Mouse (Mus musculus) gastrocnemius, postnatal 4 days (tissue): Measurements from ENCODE around the gene Cacna1d. TPM values are rescaled to one million over a fixed set of nuclear protein-coding genes. Genes with fewer than 3 reads are reported as not detected.

Experiments used
- DNase-seq, 2 experiments: peaks; one replicate each; pipeline ENCODE4 v3.0.0; 2021 to 2022; ENCODE audit warnings: low spot score in 2 of 2, mixed read lengths in 2 of 2
- total RNA-seq, 2 experiments: library from RNA; stranded (reverse); gene quantifications; 2 replicates each; pipeline ENCODE4 v1.2.3; 2021

Gene Cacna1d
- total RNA-seq, 2 experiments from 2014 or later, result 2.5 TPM

DNA sequence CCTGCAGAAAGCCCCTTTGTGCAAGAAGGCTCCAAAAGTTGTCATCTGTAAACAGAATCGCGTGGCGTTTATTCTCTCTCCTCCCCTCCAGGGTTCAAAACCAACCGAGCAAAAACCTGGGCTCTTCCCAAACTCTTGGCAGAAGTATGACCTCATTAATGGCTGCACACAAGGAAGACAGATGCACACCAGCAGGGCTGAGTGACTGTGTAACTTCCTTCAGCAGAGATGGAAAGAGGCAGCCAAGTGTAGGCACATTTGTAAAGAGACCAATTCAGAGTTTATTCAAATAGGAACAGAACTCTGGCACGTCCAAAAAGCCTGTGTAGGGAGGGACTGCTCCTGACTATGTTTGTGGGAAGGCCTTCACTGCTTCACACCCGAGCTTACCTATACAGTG, 385.7 kb downstream of the Cacna1d start:
- DNase-seq, result no peak

DNA sequence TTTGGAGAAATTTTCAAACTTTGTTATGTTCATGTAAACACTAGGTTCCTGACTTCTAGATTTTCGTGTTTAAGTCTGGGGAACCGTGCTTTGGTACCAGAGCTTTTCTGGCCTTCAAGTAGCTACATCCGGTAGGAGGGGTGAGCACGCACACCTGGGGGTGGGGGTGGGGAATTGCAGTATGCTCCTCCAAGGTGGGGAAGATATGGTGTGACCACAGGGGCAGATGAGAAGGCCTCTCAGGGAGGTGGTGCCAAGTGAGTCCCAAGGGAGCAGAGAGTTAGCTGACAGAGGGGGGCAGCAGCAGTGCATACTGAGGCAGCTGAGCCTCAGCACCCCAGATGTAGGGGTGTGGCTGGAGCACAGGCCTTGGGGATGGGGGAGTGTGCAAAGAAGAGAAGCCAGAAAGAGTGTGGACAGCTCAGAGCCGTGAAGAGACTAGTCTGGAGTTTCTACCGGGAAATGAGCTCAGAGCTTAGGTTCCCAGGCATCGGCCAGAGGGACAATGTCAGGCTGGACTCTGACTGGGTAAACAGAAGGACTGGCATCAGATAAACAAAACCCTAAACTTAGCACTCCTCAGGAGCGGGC, 387.2 kb downstream of the Cacna1d start:
- no peak for DNase-seq

DNA sequence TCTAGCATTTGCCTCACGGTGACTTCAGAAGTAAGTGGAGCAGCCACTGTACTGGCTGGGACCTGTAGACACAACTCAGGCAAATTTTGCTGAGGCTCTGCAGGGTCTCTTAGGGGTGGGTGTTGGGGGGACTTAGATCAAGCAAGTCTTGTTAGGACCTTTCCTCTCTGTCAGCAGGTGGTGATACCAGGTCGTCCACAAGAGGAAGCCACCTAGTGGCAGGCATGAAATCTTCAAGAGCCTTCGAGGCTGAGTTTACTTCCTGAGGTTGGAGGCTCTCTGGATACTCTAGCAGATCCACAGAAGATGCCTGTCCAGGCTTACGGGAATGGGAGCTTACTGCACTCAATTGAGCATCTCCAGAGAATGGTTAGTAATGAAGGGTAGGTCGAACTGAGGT, 394.0 kb downstream of the Cacna1d start:
- no peak for DNase-seq

DNA sequence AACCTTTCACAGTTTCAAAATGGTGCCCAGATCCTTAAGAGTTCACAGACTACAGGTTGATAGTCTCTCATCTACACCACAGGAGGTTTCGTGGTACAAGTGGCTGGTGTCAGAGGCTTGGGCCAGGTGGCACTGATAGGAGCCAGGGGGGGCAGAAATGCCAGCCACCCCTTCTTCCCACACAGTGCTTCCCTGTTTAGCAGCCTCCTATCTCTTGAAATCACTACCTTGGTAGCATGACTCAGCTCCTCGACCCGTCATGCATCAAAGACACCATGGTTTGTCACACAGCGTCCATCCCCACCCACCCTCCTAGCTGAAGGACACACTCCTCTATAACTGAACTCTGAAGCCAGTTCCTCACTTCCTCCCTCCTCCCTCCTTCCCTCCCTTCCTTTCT, 398.8 kb downstream of the Cacna1d start:
- no peak for DNase-seq

GRCm38 (mm10) chr14:30092021-30092420, 399.2 kb downstream of the Cacna1d start:
- DNase-seq, result no peak

GRCm38 (mm10) chr14:30079729-30080128, 411.5 kb downstream of the Cacna1d start:
- no peak for DNase-seq

DNA sequence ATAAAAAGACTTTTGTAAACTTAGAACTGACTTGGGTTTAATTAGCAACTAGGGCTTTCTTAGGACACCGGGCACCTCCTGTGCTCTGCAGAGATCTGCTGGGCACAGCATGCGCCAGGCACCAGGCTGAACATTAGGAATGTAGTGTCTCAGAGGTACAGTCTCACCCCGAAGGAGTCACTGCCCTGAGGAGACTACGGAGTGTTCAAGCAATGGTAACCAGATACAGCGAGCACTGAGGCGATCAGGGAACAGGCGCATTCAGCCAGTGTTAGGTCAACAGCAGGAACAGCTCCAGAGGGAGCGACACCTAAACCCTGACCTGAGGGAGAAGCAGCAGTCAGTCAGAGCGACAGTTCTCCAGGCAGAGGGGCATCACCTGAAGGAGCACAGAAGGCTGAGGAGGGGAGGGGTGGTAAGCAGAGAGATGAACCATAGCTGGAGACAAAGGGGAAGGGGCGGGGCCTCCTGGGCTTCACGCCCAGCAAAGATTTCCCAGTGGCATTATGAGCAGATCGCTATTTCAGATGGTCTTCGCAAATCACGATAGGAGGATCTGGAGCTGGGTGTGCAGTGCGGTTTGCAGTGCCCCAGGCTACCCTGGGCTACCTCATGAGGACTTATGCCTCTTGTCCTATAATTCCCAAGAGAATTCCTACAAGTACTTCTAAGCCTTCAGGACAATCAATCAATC, 413.0 kb downstream of the Cacna1d start:
- no peak for DNase-seq

GRCm38 (mm10) chr14:30075268-30075887, 415.9 kb downstream of the Cacna1d start:
- no peak for DNase-seq

- no peak for DNase-seq
These were observed 422.7 kb downstream of the Cacna1d start for GRCm38 (mm10) chr14:30068566-30068965.

DNA sequence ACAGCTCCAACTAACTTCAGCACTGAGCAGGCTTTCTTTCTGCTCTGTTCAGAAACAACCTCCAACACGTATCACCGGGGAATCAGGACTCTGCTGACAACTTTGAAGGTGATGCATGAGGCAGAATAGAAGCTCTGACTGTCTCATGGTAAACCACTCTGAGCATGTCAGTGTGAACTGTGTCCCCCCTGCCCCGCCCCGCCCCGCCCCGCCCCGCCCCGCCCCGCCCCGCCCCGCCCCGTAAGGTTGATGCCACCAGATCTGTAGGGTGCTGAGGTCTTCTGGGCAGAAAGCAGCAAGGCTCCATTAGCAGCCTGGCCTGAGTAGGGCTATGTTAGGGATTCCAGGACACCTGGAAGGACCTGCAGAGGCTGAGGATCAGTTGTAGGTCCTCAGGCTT, 424.5 kb downstream of the Cacna1d start:
- no peak for DNase-seq

- no peak for DNase-seq
These were observed 426.4 kb downstream of the Cacna1d start for GRCm38 (mm10) chr14:30064864-30065263.

DNA sequence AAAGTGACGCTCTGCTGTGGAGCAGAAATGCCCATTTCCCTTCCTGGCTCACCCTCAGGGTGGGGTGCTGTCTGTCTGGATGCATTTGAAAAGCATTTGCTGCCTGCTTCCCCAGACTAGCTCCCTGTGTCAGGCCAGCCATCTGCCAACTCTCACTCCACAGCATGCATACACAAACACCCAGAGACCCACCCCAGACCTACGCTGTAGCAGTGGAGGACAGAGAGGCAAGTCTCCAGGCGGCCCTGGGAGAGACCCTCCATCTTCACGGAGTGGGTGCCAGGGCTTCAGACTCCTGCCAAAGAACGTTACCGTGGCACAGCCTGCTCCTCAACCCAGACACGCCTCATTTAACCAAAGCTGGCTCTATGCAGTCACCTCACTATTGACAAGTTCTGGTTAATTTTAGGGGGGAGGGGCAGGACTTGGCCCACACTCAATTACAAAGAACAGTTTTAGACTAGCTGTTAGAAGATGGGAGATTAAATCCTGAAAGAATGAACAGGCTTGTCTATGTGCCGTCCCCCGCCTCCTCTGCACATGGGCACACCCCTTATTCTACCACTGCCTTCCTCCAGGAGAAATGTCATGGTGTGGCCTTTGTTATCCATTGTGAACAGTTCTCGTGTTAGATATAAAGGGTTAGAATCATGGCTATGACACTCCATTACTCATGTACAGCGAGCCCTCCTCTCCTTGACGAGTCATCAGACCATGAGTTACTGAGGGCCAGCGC, 435.1 kb downstream of the Cacna1d start:
- no peak for DNase-seq

DNA sequence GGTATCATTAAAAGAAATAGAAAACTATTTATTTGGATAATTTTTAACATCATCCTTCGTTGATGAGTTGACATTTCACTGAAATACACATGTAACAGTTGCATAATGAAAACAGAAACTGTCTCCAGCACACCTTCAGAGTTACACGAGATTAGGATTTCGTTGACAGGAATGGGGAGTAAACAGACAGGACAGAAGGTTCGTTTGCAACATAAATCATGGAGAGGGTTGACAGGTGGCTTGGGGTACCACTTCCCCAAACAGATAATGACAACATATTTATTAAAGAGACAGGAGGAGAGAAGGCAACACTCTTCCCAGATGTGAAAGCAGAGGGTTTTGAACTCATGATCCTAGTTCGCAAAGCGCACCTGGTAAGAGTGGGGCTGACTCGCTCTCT, 436.3 kb downstream of the Cacna1d start:
- DNase-seq, result no peak

DNA sequence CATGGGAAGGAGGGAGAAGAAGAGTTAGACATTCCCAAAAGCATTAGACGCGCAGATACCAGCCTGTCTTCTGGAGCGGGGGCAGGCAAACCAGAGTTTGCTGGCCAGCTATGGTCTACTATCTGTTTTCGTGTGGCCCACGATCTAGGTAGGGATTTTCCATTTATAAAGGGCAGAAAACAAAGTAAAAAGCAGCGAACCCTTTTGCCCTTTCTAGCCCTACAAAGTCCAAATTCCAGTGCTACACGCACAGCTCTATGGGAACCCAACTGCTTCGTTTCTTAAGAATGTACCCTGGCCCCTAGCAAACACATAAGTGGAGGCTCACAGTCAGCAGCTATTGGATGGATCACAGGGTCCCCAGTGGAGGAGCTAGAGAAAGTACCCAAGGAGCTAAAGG, 441.0 kb downstream of the Cacna1d start:
- no peak for DNase-seq

DNA sequence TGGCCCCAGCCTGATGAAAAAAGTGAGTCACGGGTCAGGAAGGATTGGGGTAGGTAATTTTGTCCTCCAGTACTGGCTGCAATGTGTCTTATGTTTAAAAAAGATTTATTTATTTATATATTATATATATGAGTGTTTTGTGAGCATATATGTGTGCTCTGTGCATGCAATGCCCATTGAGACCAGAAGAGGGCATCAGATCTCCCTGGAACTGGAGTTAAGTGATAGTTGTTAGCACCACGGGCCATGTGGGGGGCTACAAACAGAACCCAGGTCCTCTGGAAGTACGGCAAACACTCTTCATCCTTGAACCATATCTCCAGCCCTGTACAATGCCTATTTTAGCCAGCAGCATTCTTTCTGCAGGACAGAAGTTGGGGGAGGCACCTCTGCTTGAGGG, 443.2 kb downstream of the Cacna1d start:
- DNase-seq, result no peak

DNA sequence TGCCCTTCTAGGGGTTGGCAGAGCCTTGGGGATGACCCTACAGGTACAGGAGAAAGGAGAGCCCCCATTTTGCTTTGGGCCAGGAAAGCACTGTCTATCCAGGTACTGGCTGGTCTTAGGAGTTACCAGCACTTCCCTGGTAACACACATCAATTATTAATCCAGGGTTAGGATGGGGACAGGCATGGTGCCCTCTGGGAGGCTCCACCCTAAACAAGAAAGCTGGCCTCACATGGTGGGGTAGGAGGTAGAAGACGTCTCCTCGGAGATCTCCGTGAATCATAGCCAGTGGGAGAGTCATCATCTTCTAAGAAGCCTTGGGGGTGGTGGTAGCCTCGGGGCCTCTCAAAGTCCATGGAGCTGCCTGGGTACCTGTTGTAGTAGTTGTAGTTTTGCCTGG, 444.3 kb downstream of the Cacna1d start:
- DNase-seq, result no peak

DNA sequence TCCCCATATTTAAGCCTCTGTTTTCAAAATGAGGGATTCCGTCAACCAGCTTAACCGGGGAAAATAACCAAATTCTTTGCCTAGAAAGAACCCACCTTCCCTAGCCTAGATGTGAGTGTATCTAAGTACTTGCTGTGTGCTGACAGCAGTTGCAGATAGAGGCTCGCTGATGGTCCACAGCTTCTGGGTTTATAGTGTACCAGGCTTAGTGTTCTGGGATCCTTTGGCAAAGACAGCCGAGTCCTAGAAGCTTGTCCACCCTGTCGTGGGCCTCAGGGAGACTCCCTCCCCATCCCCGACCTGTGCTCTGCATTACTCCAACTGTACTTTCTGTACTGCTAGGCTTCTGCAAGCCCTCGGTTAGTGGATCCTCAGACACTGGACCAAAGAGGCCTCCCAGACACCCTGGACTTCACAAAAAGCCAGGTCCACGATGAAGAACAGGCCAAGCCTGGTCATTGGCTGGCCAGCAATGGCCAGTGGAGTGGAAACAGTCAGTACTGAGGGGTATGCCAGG, 445.5 kb downstream of the Cacna1d start:
- no peak for DNase-seq

DNA sequence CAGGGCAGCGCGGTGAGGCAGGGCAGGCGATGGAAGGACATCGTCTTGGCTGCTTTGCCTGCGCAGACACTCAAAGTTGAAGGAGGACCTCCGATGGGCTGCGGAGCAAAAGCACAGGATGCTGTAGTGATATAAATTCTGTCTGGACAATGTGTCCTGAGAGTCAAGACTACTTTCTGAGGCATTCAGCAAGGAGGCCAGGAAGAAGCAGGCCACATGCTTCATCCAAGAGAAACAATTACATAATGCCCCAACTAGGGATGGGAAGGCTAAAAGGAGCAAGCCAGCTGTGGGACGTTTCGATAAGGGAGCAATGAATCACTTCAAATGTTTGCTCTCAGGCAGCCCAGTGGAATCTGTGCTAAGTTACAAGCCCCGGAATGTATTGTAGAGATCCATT, 446.0 kb downstream of the Cacna1d start:
- no peak for DNase-seq

GRCm38 (mm10) chr14:30043356-30043940, 447.8 kb downstream of the Cacna1d start:
- no peak for DNase-seq

- DNase-seq, result no peak
These were observed 449.4 kb downstream of the Cacna1d start for GRCm38 (mm10) chr14:30041836-30042235.

GRCm38 (mm10) chr14:30039413-30039812, 451.8 kb downstream of the Cacna1d start:
- no peak for DNase-seq
